Mouse (Mus musculus) fibroblast of lung, adult 2 months (primary cell): ENCODE measurements around the gene Ldlrad3.

Source experiments
- DNase-seq: peaks from one replicate; pipeline ENCODE4 v3.0.0-alpha.2; 2011; ENCODE audit warnings: low read depth

Gene Ldlrad3

DNA sequence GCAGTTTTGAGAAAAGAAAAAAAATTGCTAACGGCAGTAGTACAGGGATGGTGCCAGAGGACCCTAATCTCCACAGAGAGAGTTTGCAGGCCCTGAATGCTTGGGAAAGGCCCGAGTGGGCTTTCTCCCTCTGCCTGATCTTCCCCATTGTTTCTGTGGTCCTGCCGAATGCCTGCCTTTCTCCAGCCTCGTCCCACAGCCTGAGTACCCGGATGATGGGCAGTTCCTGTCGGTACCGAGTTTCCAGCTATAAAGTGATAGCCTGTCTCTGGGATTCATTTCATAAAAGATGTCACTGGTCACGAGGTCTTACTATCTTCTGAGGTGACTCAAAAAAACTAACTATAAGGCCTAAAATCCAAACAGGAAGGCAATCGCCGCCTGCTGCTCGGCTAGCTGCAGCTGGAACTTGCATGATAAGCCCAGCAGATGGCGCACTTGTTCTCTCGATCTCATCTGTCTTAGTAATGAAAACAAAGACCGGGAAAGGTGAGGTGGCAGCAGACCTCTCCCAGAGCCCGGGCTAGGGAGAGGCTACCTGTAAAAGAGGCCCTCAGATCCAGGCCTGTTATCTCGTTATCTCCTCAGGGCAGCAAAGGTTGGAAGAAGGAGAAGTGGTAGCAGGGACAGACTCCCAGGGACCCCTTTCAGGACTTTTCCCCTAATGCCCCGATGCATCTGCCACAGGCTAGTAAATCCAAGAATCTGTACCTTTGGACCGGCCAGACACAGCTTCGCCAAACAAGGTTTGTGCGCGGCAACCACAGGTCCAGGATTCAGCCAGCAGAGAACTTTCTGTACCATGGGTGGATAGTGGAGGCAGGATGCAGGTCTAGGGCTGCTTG is 280.4 kb downstream of the Ldlrad3 start:
- peak; percentile 53 for DNase-seq

DNA sequence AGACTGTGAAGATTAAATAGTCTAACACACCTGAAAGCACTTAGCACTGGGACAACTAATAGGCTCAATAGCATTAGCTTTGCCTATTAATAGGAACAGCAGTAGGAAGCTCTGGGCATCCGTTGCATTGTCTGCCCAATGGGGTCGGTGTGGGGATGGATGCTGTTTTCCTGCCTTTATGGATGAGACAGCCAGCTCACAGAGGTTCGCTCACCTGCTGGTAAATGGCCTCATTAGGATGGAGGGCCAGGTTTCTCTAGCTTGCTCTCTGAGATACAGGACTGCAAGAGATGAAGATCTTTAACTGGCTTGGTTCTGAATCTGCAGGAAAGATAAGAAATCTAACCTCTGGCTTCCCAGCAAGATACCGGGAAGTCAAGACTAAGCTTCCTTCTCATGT is 284.0 kb downstream of the Ldlrad3 start:
- DNase-seq = no peak
